Mouse (Mus musculus) megakaryocyte, embryonic 14.5 days (primary cell): ENCODE measurements around the gene Sirt4.

Experiments used
- FLI1 ChIP-seq: IDR thresholded peaks from 2 replicates; pipeline ENCODE4 v1.6.1; 2012; ENCODE audit warnings: low read length, inconsistent platforms, mixed read lengths
- GATA1 ChIP-seq: IDR thresholded peaks from 3 replicates; pipeline ENCODE4 v1.6.1; 2012; ENCODE audit warnings: mixed read lengths, low read length, inconsistent platforms, borderline replicate concordance

DNA sequence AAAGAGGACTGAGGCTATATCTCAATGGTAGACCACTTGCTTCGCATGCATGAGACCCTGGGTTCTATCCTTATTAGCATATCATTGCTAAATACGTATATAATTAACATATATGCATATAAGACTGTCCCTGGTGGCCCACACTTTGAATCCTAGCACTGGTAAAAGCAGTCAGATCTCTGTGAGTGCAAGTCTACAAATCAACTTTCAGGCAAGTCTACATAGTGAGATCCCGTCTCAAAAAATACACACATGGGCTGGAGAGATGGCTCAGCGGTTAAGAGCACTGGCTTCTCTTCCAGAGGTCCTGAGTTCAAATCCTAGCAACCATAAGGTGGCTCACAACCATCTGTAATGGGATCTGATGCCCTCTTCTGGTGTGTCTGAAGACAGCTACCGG lies 6.6 kb upstream of the Sirt4 start:
- TF ChIP-seq GATA1: no peak
- TF ChIP-seq FLI1: no peak
